Mouse (Mus musculus) thymus, postnatal 0 days (tissue): ENCODE measurements around the gene G6pc. TPM values are rescaled to one million over a fixed set of nuclear protein-coding genes. Genes with fewer than 3 reads are reported as not detected.
"Not testable (repeated sequence)": the region's sequence is repeated elsewhere in the genome, so short reads cannot be mapped to it uniquely, and the experiment has no call there.

Source experiments
- DNase-seq: peaks from one replicate; pipeline ENCODE4 v3.0.0-alpha.2; 2015; ENCODE audit warnings: low spot score
- polyA plus RNA-seq: library from polyadenylated mRNA; unstranded; fragments of >200 nt; fragmentation: Nextera tagmentation; extraction: Ambion mirVana; gene quantifications from 2 replicates; pipeline ENCODE4 v1.2.1, GENCODE M21; 2015

G6pc gene
- polyA plus RNA-seq, 1 experiment from 2014 or later = 0.07 TPM

DNA sequence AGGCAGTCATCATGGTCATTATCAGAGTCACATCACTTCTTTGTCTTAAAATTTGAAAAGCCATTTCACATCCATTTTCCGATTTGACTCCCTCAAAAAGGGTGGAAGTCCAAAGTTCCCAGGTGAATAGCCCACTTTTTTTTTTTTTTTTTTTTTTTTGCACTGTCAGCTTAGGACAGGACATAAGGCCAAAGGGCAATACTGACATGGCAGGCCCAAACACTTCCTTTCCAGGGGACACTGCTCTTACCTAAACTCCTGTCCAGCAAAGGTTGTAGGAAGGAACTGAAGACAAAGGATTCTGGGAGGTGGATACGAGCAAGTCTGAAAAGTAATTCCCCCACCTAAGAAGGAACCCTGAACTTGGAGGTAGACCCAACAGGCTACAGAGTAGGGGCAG, 11.4 kb upstream of the G6pc start:
- DNase-seq = no peak

DNA sequence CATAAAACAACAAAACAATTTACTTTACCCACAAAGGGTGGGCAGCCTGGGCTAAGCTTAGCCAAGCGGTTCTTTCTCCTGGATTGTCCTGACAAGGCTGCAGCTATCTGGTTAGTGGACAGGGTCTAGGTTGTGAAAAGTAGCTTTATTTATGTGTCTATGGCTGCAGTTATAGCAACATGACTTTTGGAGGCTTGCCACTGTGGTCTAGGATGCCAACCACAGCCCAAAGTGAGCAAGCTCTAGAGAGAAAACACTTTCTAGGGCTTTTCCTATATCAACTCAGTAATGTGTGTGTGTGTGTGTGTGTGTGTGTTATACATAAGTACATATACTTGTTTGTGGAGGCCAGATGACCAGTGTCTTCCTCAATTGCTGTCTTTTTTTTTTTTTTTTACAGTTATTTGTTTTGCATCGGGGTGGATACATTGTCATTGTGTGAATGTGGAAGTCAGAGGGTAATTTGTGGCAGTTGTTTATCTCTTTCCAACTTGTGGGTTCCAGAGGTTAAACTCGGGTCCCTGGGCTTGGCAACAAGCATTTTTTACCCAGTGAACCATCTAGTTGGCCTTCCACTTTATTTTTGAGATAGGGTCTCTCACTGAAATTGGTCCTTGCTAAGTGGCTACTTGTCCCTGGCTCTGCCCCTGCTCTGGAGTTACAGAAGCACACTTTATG, 9.7 kb upstream of the G6pc start:
- no peak for DNase-seq

DNA sequence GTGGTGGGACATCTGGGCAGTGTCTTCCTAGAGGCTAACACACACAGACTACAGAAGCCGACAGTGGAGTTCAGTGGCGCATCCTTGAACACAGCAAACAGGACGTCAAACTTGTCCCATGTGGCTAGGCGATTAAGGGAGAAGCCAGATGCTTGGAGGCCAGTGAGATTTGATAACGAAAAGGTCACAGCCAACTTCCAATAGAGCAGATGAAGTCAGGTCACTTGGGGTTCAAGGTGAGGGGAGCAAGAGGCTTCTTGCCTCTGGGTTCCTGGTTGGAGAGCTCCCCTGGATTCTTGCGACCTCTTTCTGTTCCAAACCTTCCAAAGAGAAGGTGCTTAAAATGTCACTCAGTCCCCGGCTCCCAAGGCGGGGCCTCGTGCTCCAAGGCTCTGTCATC, 7.6 kb upstream of the G6pc start:
- DNase-seq = peak; percentile 10

DNA sequence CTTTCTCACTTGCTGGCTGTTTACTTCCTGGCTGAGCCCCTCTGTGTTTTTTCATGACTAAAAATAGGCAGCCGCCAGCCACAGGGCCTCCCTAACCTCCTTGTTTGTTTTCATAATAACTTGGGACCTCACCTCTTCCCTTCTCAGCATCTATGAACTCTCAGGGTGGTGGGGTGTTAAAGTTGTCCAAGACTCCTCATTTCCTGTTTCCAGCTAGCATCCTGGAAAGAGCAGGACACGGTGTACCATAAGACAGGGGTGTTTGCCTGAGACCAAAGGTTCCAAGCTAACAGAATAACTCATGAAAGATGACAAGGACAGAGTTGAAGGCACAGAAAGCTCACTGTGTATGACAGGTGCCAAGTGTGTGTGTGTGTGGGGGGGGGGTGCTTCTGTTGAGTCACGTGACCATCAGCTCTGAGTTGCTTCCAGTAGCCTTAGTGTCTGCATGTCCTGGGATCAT, 6.7 kb upstream of the G6pc start:
- peak; percentile 78 for DNase-seq

DNA sequence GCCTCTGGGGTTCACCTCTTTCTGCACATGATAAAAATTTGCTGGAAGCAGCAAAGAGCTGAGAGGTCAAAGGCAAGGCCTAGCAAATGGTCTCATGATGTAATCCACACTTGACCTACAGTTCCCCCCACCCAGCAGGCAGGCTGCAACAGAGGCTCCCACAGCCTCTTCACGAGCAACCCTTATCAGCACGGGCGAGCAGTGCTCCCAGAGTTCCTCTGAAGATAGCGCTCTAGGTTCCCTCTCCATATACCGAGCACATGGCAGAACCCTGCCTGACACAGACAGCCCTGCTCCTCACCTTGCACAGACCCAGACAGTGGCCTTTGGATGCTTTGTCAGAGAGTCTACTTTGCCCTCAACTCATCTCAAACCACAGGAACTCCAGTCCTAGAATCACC, 2.8 kb upstream of the G6pc start:
- no peak for DNase-seq

DNA sequence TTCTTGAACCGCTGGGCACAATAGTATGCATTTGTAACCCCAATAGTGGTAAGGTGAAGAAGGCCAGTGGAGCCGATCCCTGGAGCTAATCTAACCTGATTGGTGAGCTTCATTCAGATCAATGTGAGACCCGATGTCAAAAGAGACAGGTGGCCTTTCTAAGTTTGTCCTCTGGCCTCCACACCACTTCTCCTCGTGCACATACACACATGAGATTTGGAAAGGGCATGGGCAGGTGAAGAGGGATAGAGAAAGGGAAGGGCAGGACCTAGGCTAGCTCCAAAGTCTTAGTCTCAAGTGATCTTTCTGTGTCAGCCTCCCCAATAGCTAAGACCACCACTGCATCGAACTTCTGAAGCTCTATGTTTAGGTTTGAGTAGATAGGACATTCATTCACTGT, 2.8 kb downstream of the G6pc start:
- DNase-seq = no peak

DNA sequence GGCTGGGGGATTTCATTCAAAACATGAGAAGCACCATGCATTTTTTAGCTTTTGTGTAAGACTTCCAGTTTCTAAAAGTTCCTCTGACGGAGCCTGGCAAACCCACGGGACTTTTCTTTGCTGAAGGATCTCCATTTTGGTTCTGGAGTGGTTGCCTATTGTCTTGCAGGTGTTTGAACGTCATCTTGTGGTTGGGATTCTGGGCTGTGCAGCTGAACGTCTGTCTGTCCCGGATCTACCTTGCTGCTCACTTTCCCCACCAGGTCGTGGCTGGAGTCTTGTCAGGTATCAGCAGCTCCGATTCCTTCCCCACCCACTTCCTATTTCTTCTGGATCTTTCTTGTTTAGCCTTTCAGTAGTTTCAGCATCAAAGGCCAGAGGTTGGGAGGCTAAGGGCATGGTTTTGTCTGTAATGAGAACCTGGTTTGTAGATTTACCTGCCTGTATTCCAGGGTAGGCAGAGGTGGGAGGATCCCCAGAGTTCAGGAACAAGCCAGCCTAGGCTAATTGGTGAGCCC, 7.1 kb downstream of the G6pc start:
- DNase-seq = peak; percentile 11

DNA sequence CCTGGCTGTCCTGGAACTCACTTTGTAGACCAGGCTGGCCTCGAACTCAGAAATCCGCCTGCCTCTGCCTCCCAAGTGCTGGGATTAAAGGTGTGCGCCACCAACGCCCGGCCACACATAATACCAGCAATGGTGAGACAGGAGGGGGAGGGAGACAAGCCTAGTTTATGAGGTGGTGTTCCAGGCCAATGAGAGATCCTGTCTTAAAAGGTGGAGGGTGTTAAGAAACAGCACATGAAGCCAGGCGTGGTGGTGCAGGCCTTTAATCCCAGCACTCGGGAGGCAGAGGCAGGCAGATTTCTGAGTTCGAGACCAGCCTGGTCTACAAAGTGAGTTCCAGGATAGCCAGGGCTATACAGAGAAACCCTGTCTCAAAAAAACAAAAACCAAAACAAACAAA, 10.8 kb downstream of the G6pc start:
- not testable (repeated sequence) for DNase-seq

DNA sequence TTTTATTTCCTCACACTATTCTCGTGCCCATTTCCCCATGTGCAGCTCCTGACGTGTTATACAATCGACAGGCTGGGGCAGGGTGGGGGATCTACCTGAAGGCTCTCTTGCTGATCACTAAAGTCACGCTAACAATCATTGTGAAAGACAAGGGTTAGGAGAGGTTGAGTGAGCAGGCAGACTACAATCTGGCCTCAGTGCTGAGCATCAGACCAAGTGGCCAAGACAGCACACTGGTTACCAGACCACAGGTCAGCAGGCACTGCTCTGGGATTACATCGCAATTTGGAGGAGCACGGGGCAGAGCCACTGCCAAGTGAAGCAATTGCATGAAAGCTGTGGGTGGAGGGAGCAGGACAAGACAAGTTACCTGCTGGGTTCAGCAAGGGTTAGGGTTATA, 11.6 kb downstream of the G6pc start:
- DNase-seq = no peak

DNA sequence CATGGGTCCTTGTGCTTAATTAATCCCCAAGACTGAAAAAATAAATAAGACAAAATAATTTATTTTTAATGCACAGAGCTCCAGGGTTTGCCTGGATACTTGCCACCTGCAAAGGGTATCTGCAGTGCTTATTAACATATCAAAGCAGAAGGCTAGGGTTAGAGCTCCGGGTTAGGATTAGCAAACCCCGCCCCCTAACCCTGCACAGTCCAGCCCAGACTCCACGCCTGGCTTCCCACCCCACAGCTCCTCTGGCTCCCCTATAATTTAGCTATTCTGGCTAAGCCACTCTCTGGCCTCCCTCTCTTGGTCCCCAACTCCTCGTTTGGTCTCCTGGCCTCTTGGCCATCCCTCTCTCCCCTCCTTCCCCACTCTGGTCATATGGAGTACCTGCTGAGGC, 14.5 kb downstream of the G6pc start:
- no peak for DNase-seq

DNA sequence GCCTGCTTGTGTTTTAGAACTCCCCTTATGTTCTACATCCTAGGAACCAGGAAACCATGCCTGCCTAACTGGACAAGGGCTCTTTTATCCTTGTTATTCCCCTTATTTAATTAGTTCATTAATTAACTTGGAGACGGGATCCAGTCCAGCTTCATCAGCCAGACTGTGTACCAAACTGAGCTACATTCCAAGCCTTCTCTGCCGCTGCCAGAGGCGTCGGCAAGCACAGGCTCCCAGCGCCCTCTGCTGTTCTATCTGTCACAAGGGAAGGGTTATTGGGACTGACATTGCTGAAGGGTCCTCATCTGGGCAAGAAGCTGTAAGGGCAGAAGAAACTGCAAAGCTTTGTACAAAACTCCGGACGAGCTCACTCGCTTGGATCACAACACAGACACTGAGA, 27.7 kb downstream of the G6pc start:
- DNase-seq = peak; percentile 79

DNA sequence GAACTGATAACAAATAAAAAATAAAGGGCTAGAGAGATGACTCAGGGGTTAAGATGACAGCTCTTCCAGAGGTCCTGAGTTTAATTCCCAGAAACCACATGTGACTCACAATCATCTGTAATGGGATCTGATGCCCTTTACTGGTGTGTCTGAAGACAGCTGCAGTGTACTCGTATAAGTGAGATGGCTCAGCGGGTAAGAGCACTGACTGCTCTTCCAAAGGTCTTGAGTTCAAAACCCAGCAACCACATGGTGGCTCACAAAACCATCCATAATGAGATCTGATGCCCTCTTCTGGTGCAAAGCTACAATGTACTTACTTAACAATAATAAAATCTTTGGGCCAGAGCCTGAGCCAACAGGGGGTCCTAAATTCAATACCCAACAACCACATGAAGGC, 47.9 kb downstream of the G6pc start:
- DNase-seq = no peak

DNA sequence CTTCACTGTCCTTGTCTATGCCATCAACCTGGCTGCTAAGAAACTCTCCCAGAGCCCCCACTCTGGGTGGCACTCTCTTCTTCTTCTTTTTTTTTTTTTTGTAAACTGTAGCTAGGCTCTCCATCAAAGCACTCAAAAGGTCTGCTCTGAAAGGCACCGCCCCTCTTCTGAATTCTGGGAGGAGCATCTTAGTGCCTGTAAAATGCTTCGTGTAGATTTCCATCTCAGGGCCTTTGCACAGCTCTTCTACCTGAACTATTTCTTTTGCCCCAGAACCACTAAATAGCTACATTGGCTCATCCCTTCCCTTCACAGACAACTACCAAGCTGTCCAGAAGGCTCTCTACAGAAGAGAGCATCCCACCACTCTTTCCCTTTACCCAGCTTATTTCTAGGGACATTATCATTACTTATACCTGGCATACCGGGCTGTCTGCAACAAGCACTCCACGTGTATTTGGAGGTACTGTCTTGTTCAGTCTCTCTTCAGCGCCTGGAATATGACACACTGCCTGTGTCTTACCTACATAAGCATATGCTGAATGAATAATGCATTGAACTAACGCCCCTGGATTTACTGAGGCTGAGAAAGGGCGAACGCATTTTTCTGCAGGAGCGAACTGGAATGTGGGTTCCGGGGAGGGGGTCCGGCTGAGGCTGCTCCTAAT, 49.2 kb downstream of the G6pc start:
- peak; percentile 41 for DNase-seq

DNA sequence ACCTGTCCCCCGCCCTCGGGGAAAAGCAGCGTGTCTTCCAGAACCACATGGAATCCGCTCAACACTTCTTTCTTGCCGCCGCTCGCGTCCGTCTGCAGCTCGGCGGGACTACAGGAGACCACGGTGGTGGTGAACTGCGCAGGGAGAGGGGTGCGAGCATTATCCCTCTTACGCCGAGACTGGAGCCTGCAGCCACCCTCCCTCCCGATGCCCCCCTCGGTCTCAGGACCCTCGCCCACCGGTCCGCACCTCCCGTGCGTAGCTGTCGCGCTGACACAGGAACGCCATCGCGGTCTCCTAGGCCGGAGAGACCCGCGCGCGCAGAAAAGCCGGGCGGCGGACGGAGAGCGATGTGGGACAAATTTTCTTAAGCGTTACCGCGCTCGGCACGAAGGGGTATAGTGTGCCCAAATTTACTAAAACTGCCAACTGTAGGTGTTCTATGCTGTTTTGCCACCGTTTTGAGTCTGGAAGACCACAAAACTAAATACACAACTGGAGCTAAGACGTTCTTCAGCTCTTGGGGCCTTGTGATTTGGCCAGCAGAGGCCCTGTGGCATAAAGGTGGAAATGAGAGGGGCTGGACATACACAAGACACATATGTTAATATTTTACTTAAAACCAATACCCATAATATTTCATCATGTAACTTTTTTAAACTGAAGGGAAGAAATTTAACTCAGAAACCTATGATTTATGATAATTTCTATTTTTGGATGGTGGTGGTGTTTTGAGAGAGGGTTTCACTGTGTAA, 49.9 kb downstream of the G6pc start, which contains the start of gene Aarsd1:
Gene Aarsd1, minus strand, starts transcription at position 515 of the 755 bp plus-strand sequence.
- DNase-seq = peak; percentile 90

DNA sequence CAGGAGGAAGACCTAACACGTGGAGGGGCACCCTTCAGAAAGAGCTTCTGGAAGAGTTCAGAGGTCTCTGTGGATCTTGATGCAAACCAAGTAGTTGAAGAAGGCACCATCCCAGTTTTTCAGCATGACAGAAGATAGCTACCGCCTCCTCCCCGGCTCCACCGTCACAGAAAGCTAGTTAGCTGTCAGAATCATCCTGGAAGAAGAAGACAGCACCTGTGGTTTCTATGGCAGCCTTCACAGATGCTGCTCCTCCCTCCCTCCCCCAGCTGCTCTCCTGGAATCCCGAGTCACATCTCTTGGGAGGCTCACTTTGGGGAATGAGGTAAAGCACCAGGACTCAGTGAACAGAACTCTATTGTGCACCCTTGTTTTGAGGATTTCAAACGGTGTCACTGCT, 51.6 kb downstream of the G6pc start:
- no peak for DNase-seq

DNA sequence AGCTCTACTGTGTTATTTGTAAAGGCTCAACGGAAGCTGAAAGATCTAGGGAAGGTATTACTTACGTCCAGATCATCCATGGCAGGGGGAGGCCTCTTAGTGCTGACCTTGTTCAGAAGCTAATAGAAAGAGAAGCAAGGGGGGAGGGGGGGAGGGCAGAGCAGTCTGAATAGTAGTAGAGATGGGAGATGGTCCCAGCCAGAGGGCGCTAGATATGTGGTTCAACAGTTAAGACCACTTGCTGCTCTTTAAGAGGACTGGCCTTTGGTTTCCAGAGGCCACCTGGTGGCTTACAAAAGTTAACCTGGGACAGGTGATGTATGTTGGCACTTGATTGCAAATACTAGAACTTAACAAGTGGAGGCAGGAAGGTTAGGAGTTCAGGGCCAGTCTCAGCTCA, 52.2 kb downstream of the G6pc start:
- DNase-seq = no peak

DNA sequence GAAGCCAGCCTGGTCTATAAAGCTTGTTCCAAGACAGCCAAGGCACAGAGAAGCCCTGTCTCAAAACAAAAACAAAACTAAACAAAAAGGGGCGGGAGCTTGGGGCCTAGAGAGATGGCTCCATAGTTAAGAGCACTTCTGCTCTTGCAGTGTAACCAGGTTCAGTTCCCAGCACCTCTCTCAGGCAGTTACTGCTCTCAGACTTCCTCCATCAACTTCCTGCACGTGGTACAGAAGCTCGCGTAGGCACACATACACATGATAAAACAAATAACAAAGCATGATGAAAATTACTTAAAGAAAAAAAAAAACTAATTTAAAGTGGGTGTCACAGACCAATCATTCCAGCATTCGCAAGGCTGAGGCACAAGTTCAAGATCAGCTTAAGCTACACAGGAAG, 52.8 kb downstream of the G6pc start:
- DNase-seq = no peak

DNA sequence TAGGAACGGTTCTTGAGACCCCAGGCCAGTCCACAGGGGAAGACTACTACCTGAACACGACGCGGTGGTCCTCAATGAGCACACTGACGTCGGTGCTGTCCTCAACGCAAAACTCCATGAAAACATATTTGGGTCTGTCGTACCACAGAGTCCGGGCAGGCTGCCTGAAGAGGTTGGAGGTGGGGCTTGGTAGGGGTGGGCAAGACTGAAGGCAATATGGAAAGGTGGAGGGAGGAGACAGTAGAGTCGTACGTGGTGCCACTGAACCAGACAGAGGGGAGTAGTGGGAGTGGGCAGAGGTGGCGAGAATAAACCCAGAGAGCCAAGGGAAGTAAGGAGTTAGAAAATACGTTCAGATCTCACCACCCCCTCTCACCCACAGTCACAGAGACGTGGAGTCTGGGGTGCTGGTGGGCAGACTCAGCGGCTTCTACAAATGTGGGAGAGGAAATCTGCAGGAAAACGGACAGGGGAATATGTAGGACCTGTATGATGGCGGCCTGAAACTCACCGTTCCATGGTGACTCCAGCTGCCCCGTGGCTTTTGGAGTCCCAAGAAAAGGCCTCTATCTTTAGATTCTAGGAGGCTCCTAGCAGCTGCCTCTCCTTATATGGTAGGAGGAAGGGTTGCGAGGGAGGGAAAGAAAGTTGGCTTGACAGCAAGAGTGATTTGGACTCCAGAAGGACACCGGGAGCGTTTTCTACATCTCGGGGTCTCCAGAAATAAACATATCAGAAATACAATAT, 56.9 kb downstream of the G6pc start, which contains the start of gene Gm27029:
Gene Gm27029, minus strand, starts transcription at position 692 of the 747 bp plus-strand sequence.
- DNase-seq = no peak

DNA sequence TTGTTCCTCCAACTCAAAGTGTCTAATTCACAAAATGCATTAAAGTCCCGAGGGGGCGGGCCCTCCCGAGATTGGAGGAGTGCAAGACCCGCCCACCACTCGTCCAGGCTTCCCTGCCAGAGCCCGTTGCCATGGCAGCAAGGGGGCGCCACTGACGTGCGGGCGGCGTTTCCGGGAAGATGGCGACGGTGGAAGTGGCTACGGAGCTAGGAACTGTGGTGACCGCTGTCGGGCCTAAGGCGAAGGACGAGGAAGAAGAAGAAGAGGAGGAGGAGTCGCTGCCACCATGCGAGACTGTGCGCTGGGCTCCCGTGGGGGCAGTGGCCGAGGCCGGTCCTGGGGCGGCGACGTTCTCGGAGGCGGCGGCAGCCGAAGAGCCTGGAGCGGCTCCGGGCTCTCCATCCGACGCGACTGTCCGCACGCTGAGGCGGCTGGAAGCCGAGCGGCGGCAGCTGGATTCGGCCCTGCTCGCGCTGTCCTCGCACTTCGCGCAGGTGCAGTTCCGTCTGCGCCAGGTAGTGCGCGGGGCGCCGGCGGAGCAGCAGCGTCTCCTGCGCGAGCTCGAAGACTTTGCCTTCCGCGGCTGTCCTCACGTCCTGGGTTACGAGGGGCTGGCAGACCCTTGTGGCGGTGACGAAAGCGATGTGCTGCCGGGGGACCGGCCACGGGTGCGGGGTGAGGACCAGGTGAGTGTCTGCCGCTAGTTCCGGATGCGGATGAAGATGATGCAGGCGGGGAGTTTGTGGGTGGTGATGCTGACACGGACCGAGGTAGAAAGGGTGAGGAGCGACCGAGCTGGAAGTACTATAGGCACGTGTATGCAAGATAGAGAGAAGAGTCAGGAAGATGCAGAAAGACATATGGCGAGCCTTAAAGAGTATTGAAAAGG, 57.8 kb downstream of the G6pc start, which contains the start of the genes Rundc1 and Ptges3l:
Gene Rundc1, plus strand, starts transcription at position 161 of the 889 bp plus-strand sequence.
Gene Ptges3l, minus strand, starts transcription at position 409 of the 889 bp plus-strand sequence.
- DNase-seq = peak; percentile 98

DNA sequence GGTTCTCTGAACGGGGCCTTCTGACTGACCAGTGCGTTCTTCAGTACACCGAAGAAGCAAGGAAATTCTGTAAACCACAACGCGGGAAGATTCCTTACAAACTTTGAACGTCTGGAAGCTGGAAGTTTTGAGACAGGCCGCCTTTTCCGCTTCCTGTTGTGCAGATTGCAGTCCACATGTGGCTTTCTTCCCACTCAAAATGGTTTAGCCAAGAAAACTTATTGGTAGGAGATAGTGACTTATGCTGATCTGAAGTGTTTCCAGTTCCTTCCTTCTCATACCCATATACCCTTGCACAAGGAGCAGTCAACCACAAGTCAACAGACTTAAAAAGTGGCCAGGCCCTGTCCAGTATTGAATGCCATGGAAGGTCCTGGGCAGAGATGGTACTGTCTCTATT, 58.8 kb downstream of the G6pc start:
- DNase-seq = no peak
